Mouse (Mus musculus): Measurements from ENCODE around the gene Mrpl21. TPM values are rescaled to one million over a fixed set of nuclear protein-coding genes. Genes with fewer than 3 reads are reported as not detected.

Mrpl21 gene
- total RNA-seq, 2 experiments from 2014 or later = 70.8 to 71.9 TPM

DNA sequence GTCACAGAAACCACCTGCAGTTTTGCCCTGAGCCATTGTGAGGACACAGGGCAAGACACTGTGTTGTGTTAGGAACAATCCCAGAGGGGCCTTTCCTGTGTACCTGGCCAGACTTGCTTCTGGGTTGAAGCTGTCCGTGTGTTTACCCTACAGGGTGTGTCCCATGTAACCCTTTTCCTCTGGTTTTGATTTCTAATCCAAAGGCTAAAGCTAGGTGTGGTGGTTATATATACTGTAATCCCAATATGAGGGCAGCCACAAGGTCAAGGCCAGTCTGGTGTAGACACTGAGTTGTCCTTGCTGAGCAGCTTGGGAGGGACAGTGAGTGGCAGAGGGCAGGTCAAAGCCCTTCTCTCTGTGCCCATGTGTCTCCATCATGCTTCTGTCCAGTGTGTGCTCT, 53.2 kb downstream of the Mrpl21 start:
- DNase-seq (ENCODE audit: low spot score in 2 of 2) = no peak

DNA sequence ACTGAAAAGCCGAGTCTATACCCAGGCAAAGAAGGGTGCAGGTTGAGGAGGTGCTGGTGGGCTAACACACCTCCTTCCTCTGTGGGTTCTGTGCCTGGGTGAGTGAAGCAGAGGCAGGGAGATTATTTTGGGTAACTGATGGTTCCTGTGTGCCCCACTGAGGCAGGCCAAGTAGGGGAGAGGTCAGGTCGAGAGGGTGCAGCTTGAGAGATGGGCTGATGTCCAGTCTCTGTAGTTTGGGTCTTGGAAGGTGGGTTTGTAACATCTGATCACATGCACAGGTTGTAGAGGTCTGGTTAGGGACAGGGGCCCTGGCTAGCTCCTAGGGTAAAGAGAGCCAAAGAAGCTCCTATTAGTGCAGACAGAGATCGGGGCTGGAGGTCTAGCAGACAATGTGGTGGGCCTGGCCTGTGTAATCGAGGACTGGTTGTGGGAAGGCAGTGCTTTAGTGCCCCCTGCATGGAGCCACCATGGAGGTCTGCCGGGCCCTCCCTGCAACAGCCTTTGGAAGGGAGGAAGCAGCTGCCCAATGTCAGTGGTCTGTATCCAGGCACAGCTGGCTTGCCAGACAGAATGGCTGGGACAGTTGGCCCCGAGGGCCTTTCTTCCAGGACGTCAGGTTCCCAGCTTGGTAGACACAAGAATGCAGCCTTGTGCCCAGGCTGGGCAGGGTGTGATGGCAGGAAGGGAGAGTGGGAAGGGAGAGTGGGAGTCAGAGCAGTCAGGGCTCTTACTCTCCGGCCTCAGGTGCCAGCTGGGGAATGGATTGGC, 54.0 kb downstream of the Mrpl21 start:
- no peak for DNase-seq (ENCODE audit: low spot score in 2 of 2)

DNA sequence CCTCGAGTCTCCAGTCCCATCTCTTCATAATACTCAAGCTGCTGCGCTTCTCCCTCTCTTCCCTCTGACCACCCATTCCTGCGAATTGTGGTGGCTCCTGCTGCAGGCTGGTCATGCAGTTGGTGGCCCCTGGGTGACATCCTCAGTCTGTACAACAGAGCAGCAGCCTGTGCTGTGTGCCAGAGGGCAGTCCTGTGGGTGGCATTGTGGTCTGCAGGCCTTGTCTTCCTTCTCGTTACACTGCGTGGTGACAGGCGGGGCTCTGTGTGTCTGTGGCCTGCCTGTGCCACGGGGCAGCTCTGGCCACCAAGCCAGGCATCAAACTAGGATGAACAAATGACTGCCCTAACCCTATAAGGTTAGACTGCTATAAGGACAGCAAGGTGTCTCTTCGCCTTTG, 56.5 kb downstream of the Mrpl21 start:
- DNase-seq (ENCODE audit: low spot score in 2 of 2) = no peak

DNA sequence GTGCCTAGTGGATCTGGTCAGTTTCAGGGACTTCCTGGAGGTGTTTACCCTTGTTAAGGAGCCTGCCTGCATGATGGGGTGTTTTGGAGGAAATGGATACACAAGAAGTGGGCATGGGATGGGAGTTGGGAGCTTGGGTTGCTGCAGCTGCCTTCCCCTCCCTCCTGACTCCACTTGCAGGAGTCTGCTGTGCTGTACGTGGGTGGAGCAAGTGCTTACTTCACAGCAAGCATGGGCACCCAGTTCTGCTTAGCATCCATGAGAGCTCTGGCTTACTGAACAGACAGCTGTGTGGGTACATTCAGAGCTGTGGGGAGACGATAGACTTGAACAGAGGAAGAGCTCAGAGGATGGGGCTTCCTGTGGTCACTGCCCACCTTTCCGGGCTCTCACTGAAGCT, 58.3 kb downstream of the Mrpl21 start:
- no peak for DNase-seq (ENCODE audit: low spot score in 2 of 2)

Small RNA genes within 50 kb of the gene (microRNA-seq; reads per million reads assigned to microRNA genes)
- gene Mir6984 = not detected

Other genes with a start within 250 kb of the Mrpl21 start
- gene Ighmbp2, start 116 bp downstream of the Mrpl21 start, total RNA-seq (2021) = 10 to 100 TPM; 11.0 to 11.9 TPM
- 100 to 1,000 TPM; 225 to 242 TPM for gene Cpt1a, start 39.4 kb downstream of the Mrpl21 start, total RNA-seq (2021)
- 1 to 10 TPM; 1.7 to 2.4 TPM for gene Tesmin, start 106.0 kb downstream of the Mrpl21 start, total RNA-seq (2021)
- gene Gal, start 131.6 kb downstream of the Mrpl21 start, total RNA-seq (2021) = 10 to 100 TPM in 1 of 2 experiments, 1 to 10 TPM in 1; 9.1 to 12.4 TPM